Mouse (Mus musculus) adrenal gland, adult (tissue): ENCODE data around the gene Coro1b.

Experiments used
- DNase-seq, 2 experiments: peaks; one replicate each; pipeline ENCODE4 v3.0.0; 2022 to 2023; ENCODE audit warnings: low spot score in 1 of 2; ENCODE audit not compliant: inconsistent age in 2 of 2

The Coro1b gene

DNA sequence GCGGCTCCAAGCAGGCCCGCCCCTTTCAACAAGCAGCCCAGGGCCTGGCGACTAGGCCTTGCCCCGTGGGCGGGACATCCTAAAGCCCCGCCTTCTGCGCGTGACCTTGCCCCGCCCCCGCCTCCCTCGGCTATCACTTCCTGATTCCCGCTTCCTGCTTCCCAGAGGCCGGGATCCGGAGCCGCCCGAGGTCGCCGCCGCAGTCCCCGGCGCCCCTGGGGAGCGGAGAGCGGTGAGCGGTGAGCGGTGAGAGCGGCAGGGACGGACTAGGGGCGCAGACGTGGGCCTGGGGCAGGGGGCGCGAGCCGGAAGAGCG is at the start of gene Coro1b:
TSS of gene Coro1b (plus strand) at position 129 of the 316 bp plus-strand sequence.
- DNase-seq, result peak; percentile 98 to 100

DNA sequence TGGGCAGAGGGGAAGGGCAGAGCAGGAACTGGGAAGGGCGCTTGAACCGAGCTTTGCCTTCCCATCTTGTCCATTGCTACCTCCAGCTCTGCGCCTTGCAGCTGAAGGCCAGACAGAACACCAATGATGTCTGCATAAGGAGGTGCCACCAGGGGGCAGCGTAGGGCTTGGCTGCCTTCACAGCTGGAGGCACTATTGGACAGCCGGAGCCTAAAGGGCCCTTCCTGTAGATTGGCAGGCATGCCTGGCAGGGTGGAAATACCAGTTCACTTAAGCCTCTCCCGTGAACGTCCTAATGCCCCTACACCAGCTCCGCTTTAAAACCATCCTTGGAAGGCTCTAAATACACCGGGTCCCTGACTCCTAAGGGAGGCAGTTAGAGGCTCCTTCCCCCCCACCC is 49.4 kb upstream of the Coro1b start:
- peak; percentile 93 to 98 for DNase-seq

DNA sequence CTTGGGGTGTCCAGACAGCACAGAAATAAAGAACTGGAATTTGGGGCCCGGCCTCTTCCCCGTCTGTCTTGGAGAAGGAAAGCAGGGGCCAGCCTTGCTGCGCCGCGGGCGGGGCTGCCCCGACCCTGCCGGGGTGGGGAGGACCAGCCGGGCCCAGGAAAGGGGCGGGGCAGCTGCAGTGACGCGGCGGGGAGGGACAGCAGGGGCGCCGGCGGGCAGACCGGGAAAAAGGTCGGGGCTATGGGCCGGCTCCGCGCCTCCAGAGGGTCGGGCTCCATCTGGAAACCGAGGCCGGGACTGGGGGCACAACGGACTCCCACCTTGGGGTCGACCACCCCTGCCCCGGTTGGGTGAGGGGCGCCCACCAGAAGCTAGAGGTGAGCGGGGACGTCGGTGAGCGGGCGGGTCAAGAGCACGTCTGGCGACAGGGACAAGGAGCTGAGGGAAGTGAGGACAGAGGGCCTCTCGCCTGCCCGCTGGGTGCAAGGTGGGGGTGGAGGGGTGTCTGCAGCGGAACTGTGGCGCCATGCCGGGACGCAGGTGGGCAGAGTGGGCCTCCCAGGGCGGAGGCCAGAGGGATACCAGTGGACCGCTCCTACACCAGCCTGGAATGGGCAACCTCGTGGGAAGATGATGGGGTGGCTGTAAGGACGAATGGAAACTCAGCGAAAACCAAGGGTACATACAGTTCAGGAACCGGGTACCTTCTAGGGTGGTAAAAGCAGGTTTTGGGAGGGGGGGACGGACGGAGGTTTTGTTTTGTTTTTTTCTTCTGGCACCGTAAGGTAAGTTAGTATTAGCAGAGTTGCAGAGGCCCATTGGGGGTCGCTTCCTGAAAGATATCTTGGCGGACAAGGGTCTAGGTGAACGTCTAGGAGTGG is 48.3 kb upstream of the Coro1b start, which contains the start of gene Pitpnm1:
TSS of gene Pitpnm1 (plus strand) at position 162 of the 881 bp plus-strand sequence.
- peak; percentile 89 to 95 for DNase-seq

DNA sequence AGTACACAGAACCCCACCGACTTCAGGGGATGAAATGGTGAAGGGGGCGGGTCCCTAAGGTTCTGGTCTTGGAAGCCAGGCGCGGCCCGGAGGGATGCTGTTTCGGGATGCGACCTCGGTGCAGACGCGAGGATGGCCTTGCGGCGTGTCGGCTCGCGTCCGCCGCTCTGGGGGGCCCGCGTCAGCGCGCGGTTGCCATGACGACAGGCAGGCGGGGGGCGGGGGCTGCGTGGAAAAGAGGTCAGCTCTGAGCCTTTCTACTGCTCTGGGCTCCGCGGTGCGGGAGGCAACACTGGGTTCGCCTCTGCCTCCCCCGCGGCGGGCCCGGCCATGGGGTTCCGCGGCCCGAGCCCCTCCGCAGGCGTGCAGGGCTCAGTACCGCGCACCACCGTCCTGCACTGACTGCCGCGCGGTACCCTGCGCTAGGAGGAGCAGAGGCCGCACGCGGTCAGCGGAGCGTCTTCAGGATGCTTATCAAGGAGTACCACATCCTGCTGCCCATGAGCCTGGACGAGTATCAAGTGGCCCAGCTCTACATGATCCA is 47.6 kb upstream of the Coro1b start:
- DNase-seq, result peak; percentile 80 to 88

DNA sequence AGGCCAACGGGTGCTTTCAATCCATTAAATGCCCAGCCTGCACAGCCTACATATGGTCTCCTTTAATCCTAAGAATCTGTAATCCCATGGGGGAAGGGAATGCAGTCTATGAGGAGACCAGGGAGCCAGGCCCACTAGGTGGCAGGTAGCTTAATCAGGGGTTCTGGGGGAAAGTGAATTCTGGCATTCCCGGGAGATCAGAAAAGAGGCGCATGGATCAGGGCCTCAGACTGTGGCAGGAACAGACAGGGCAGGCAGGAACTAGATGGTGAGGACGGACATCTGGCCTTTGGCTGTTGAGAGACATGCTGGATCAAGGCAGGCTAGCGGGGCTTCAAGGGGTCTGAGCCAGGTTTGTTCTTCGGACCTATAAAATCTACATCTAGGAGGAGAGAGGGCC is 47.0 kb upstream of the Coro1b start:
- no peak for DNase-seq

DNA sequence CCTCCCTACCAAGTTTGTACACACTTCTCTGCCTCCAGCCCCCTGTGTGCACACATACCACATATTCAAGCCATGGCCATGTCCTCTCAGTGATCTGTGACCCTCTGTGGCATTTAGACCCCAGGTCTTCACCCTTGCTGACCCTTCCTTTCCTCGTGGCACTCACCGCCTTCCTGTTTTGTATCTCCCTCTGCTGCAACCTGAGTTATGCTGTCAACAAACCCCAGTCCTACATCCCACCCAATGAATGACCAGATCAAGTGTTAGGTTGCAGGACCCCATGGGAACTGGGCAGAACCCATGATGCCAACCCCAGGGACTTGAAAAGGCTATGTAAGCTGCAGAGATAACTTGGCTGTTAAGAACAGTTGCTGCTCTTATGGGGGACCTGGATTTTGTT is 46.4 kb upstream of the Coro1b start:
- no peak for DNase-seq

DNA sequence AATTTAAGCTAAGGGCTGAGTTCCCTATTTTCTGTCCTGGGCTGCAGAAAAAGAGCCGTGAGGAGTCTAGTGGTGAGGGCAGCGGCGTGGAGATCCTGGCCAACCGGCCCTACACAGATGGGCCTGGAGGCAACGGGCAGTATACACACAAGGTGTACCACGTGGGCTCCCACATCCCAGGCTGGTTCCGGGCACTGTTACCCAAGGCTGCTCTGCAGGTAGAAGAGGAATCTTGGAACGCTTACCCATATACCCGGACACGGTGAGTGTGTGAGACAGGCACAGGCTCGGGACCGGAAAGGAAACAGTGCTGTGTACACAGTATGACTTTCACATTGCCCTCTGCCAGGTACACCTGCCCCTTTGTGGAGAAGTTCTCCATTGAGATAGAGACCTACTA is 45.8 kb upstream of the Coro1b start:
- no peak for DNase-seq

DNA sequence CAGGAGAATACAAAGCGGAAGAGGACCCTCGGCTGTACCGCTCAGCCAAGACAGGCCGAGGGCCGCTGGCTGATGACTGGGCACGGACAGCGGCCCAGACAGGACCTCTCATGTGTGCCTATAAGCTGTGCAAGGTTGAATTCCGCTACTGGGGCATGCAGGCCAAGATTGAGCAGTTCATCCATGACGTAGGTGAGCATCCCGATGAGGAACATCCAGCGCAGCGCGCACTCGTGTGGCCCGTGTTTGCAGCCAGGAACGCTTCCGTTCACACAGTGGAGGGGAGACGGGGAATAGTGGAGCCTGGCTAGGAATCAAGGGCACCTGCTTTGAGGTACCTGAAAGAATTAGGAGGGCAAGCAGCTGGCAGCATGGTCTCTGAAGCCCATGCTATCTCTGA is 45.1 kb upstream of the Coro1b start:
- DNase-seq, result no peak

DNA sequence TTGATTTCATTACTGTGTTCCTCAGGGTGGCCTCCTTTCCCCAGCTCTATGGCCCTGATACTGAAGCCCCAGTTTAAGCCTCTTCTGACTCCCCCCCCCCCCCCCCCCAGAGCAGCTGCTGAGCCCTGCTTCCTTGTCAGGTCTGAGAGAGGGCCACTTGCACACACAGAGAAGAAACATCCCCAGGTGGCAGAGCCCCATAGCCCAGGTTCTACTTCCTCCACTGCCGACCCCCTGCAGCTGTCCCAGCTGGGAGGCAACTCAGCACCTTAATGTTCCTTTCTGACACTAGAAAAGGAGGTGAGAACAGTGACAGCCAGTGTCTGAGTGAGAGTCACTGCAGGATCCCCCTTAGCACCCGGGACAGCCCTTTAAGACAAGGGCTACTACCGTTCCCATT is 44.6 kb upstream of the Coro1b start:
- no peak for DNase-seq

DNA sequence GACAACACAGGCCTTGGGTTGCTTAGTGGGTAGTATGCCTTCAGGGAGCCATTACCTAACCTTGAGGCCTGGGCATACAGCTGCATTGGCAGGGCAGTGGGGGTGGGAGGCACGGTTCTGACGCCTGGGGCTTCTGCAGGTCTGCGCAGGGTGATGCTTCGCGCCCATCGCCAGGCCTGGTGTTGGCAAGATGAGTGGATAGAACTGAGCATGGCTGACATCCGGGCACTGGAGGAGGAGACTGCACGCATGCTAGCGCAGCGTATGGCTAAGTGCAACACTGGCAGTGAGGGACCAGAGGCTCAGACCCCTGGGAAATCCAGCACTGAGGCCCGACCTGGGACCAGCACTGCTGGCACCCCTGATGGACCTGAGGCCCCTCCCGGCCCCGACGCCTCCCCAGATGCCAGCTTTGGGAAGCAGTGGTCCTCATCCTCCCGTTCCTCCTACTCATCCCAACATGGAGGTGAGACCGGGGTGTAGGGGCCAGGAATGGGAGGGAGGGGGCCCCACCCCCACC is 43.7 kb upstream of the Coro1b start:
- DNase-seq, result no peak

DNA sequence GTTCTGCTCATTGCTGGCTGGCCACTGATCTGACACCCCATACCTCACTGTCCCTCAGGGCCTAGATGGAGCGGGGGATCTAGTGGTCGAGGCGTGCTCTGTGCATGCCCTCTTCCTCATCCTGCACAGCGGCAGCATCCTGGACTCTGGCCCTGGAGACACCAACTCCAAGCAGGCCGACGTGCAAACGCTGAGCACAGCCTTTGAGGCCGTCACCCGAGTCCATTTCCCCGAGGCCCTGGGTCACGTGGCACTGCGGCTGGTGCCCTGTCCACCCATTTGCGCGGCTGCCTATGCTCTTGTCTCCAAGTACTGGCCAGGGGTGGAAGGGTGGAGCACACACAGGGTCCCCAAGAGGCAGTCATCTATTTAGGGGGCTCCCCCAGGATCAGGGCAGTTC is 41.8 kb upstream of the Coro1b start:
- DNase-seq, result no peak

DNA sequence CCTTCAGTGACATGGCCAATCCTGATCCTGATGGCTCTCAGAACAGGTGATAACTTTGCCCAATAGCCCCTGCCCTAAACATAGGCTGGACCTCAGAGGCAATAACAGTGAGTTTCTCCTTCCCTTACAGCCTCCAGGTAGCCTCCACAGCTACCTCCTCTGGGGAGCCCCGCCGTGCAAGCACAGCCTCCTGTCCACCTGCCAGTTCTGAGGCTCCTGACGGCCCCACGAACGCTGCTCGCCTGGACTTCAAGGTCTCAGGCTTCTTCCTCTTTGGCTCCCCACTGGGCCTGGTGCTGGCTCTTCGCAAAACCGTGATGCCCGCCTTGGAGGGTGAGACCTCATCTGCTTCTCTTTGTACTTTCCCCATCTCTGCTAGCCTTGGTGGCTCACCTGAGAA is 39.9 kb upstream of the Coro1b start:
- no peak for DNase-seq

DNA sequence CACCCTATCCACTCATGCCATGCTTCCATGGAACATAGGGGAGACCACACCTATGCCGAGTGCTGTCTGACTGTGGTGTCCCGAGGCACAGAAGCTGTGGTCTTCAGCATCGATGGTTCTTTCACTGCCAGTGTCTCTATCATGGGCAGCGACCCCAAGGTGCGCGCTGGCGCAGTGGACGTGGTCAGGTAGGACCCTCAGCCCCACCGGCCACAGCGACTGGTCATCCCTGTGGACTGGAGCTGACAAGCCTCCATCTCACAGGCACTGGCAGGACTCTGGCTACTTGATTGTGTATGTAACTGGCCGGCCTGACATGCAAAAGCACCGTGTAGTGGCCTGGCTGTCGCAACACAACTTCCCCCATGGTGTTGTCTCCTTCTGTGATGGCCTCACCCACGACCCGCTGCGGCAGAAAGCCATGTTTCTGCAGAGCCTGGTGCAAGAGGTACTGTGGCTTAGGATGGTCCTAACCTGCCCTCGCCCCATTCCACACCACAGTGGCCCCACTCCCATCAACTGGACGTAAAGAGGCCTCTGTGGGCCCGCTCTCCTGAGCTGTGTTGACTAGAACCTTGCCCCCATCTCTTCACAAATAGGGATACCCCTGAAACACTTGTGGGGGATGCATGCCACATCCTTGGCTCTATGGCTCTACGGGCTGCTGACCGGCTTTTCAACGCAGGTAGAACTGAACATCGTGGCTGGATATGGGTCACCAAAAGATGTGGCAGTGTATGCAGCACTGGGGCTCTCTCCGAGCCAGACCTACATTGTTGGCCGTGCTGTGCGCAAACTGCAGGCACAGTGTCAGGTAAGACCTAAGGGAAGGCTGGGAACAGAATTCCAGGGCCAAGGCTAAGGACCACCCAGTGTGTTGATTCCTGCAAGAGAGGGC is 36.1 kb upstream of the Coro1b start:
- DNase-seq, result peak; percentile 45 to 63

DNA sequence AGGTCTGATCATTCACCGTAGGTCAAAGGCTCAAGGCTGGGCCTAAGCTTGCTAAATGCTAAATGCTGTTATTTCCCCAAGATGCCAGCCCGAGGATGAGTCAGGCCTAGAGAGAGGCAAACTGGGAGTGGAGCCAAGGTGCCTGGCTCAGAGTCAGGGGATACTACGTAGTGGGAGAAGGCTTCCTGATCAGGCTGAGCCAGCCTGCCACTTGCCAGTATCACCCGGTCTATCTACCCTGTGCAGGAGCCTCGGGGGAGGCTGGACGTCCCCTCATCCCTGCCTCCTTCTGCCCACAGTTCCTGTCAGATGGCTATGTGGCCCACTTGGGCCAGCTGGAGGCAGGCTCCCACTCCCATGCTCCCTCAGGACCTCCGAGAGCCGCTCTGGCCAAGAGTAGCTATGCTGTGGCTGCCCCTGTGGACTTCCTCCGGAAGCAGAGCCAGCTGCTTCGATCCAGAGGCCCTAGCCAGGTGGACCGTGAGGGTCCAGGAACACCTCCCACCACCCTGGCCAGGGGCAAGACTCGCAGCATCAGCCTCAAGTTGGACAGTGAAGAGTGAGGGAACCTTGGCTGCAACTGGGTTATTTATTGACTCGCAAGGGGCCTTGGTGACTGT is 35.1 kb upstream of the Coro1b start:
- DNase-seq, result peak; percentile 98 to 99

DNA sequence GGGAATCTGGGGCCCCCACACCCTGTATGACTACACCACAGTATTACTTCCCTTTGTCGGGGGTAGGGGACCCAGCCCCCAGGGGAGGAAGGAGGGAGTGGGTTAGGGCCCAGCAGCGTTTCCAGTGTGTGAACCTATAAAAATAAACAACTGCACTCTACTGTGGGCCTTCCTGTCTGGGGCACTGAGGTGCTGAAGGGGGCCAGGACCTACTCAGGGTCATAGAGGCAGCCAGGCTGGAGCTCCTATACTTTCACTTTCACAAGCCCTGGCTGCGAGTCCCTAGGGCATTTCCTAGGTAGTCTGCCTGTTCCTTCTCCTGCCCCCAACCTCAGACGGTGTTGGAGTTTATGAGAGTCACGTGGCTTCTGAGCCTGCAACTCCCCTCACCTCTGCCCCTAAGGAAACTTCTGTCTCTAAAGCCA is 34.6 kb upstream of the Coro1b start:
- peak; percentile 67 to 87 for DNase-seq

DNA sequence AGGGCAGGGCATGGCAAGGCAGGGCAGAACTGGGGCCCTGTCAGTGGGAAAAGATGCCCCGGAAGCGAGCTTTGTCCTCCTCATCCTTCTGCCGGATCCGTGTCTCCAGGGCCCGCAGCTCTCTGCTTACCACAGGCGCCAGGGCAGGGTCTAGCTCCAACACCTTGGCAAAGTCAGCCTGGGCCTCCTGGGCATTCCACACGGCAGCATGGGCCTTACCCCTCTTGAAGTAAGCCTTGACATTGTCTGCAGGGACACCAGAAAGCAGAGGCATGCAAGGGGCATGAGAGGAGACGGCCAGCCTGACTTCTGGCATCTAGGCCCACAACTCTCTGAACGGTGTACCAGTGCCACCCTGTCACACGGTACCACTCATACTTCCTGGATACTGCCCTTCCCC is 33.9 kb upstream of the Coro1b start:
- no peak for DNase-seq

DNA sequence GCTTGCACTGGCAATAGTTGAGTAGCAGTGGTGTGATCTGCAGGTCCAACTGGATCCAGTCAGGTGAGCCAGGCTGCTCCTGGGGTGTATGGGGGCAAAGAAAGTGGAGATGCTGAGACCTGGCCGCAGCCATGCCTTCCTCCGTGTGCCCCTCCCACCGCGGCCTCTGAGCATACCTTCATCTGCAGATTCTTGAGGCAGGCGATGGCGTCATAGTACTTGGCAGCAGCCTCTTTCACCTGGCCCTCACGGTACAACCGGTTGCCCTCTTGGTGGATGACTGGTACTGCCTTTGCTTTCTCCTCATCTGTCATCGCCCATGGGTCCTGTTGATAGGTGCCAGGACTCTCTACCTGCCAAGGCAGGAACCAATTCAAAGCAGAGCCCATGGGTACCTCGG is 33.3 kb upstream of the Coro1b start:
- no peak for DNase-seq

DNA sequence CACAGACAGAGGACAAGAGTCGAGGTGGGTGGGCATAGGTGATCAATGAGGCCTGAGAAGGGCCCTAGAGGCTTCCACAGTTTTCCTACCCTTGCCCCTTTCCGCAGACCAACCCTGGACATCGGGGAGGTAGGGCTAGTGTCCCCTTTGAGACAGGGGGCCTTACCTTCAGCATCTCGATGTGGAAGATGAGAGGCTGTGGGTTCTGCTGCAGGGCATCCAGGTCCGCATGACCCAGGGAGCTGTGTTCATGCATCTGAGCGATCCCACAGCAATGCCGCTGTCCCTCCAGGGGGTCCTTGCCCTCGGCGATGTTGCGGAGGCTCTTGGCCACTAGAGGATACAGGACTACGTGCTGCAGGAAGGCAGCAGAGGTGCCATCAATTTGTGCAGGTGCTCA is 32.6 kb upstream of the Coro1b start:
- no peak for DNase-seq

DNA sequence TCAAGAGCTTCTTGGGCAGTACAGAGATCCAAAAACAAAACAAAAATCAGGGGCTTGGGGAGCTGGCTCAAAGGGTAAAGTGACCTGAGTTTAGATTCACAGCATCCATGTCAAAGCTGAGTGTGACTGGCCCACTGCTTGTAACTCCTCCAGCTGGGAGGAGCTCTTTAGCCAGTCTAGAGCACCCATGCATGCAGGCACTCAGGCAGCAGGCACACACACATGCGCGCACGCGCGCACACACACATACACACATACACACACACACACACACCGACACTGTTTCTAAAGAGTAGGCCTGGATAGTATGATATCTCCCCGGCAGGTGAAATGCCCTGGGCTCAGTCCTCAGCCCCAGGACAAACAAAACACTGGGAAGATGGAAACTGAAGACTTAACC is 31.4 kb upstream of the Coro1b start:
- DNase-seq, result no peak

DNA sequence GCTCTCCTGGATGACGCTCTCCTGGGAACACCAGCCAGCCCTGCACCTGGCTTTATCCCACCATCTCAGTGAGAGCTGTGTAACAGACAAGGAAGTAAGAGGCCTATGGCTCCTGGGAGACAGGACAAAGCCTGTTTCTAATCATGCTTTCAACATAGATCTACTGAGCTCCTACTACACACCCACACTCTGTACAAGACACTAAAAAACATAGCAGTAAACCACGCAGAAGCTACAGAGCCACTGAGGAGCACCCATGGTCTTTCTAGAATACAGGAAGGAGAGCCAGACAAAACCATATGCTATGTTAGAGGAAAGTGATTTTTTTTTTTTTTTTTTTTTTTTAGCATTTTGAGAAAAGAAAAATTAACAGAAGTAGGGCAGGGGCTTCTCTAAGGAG is 30.1 kb upstream of the Coro1b start:
- DNase-seq, result no peak
